Mouse (Mus musculus) left cerebral cortex, postnatal 10 days (tissue): Measurements from ENCODE around the gene Spag4. TPM values are rescaled to one million over a fixed set of nuclear protein-coding genes. Genes with fewer than 3 reads are reported as not detected.

ENCODE experiments used
- DNase-seq, 2 experiments: peaks; one replicate each; pipeline ENCODE4 v3.0.0; 2021 to 2022; ENCODE audit warnings: low spot score in 2 of 2, mixed read lengths in 1 of 2; ENCODE audit errors: extremely low spot score in 1 of 2
- intact Hi-C: fragments of 180-260 bp; cut with DNase I; formaldehyde crosslinking; loops from one replicate; pipeline ENCODE4 v1.15.1; 2025
- total RNA-seq, 2 experiments: library from RNA; stranded (reverse); gene quantifications; 2 replicates each; pipeline ENCODE4 v1.2.3; 2021

Gene Spag4
- total RNA-seq, result 1 to 10 TPM; 6.9 TPM

DNA sequence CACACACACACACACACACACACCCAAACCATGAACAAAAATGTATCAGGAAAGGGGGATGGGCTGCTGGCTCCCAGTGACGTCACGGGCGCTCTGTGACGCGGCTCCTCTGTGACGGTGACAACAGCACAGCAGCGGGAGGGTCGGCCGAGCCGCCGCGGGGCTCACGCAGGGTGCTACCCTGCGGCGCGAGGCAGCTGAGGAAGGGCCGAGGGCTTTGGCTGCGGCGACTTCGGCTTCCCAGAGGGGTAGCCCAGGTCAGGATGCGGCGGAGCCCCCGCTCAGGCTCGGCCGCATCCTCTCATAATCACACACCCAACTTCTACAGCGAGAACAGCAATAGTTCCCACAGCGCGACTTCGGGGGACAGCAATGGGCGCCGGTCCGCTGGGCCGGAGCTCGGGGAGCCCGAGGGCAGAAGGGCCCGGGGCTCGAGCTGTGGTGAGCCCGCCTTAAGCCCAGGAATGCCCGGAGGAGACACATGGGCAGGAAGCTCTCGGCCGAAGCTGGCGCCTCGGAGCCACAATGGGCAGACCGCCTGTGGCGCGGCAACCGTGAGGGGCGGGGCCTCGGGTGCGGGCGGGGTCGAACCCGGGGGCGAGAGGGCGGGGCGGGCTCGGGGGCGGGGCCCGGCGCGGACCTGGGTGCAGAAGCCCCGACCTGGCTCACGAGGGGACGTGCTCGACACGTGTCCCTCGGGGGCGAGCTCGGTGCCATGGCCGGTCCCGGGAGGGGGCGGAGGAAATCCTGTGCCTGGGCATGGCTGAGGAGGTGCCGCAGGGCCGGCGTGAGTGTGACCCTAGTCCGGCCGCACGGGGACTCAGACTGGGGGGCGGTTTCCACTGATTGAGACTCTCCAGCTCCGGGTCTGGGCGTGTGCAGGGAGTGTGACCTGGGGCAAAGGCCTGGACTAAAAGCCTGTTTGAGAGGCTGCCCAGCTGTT is at the start of gene Spag4:
Spag4 (plus strand) TSS at position 77 of the 943 bp plus-strand sequence.
- peak; percentile 43 to 80 for DNase-seq
- intact Hi-C loops, result no loop called here

DNA sequence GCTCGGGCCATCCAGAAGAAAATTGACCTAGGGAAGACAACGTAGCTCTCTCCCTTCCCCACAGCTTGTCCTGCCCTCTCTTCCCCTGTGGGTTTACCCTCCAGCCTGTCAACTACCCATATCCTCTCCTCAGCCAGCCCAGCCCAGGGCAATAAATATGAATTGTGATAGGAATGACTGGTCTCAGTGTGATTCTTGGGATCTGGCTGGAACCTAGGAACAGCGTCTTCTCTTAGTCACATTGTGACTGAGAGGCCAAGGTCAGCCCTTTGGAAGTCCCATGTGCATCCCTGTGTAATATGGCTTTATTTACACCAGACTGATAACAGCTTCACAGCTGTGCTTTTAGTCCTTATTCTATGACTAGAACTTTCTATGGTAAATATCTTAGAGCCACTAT is 46.9 kb upstream of the Spag4 start:
- DNase-seq, result no peak
- intact Hi-C loops, result no loop called here

DNA sequence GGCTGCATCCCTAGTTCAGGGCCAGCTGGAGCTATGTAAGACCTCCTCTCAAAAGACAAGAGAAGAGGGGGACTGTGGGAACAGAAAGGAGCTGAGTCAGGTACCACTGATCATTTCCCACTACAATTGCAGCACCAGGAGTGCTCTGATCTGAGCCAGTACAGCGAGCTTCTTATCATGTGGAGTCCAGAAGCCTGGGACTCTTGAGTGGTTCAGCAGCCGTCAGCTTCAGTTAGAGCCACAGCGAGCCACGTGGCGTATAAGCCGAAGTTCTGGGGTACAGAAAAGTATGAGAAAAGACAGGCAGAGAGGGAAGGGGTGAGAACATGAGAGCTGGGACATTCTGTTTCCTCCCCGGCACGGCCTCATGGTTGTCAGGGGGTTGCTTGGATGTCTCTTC is 43.8 kb upstream of the Spag4 start:
- intact Hi-C loops, result no loop called here
- DNase-seq, result no peak

DNA sequence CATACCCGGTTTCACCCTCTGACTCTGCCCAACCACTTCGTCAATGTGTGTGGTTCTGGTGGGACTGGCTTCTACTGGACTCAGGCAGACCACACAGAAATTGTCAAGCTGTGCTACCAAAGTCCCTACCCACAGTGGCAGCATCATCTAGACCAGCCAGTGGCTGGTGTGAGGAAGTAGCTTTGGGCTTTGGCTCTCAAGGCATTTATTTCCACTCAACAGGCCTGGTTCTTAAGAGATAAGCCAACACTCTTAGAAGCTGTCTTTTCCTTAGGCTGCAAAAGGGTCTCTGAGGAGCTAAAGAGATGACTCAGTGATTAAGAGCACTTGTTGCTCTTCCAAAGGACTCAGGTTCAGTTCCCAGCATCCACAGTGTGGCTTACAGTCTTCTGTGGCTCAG is 43.2 kb upstream of the Spag4 start:
- no peak for DNase-seq
- intact Hi-C loops, result no loop called here

DNA sequence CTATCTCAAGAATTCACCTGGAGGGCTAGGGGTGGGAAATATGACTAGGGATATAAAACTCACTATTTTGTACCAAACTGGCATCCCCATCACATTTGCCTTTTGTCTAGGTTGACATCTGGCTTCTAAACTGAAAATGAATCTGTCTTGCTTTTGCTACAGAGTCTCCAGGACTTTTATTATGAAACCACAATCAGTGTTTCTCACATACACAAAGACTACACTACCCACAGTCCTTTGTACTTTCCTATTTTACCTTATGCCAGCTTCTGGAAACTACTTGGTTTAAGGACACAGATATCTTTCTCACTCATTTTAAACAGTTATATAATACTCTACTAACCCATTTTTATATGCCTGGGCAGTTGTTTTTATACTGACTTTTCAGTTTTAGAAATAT is 39.5 kb upstream of the Spag4 start:
- intact Hi-C loops, result no loop called here
- no peak for DNase-seq

DNA sequence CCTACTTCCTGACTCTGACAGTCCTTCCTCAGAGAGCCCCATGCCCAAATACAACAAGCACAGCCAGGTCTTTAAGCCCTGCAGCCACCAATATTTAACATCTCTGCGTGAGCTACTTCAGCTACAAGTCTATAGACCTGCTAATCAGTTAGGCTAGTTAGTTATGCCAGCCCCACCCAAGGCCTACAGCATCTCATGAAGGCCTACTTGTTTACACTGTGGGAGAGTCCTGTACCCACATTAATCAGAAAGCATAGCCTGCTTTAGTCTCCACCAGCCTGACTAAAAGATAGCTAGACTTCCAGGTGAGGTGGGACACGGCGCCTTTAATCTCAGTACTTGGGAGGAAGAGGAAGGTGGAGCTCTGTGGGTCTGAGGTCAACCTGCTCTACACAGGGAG is 25.6 kb upstream of the Spag4 start:
- intact Hi-C loops, result no loop called here
- DNase-seq, result no peak

DNA sequence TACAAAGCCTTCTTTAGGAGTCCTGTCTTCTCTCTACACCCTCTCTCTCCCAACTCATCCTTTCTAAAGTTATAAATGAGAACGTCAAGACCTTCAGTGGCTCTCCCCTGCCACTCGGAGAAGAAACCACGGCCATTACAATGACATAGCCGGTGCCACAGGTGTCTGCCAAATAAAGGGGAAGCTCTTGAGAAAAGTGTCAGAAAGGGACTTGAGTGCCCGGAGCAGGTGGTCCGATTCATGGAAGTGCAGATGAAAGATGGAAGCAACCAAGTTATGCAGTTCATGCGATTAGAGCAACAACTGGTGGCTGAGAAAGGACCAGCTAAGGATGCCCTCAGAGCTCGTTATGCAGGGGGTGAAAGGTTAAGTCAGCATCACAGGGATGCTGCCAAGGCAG is 22.1 kb upstream of the Spag4 start:
- DNase-seq, result no peak
- intact Hi-C loops, result no loop called here

DNA sequence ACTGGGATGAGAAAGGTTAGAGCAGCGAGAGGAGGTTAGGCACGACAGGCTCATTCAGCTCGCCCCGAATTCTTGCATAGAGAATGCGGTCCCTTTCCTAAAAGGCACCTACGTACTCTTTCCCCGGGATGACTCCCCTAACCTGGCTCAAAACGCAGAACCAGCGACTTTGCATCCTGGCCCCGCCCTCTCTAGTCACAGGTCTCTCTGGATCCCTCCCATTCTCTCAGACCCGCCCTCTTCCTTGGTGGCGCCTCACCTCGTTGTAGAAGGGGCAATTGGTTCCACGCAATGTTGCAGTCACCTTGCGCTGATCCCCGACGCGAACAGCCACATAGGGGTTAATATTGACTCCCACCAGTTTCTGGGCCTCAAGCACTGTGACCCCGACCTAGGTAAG is 17.0 kb upstream of the Spag4 start:
- intact Hi-C loops, result no loop called here
- no peak for DNase-seq

DNA sequence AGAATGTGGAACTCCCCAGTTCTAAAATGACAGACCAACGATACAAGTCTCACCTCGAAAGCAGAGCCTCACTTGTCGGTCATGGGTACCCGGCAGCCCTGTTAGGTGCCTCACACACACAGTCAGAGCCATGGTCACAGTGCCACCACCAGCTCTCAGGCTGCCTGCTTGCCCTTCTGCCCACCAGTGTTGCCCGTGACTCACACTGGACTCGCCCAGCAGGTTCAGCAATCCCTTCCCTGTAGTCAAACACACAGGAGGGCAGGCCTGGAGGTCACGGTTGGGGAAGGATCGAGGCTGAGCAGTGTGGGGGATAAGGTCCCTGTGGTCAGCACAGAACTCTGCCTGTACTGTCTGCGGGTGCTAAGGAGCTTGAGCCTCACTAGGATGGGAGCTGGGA is 12.2 kb upstream of the Spag4 start, which contains the start of gene Fer1l4:
Fer1l4 (minus strand) TSS at position 132 of the 400 bp plus-strand sequence.
- intact Hi-C loops, result no loop called here

DNA sequence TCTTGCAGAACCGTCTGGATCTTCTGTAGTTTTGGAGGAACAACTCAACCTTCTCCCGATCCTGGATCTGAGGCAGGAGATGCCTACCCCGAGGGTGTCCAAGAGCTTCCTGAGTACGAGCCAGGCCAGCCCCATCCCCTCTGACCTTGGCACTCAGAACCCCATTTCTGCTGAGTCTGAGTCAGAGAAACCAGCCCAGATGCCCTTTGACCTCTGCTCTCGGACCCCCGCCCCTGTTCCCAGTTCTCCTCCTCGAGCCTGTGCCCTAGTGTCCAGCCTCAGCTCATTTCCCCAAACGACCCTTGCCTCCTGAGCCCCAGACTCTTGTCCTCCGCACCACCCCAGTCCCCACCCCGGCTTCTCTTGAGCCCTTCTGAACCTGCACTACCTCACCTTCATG is 1.2 kb downstream of the Spag4 start:
- no peak for DNase-seq
- intact Hi-C loops, result no loop called here

More for the DNA sequence above, 12.2 kb upstream of the Spag4 start, which contains the start of gene Fer1l4:
- no peak for DNase-seq

DNA sequence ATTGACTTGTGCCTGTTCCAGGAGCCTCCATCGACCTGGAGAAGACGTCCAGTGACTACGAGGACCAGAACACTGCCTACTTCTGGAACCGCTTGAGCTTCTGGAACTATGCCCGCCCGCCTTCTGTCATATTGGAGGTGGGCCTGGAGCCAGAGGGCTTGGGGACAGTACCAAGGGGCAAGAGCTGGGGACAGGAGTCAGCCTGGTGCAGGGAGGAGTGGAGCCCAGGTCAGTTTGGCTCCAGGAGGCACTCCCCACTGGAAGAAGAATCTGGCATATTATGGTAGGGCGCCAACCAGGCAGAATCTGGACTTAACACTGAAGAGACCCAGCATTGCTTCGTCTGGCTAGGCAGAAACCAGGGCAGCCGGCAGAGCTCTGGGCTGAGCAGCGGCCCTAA is 2.9 kb downstream of the Spag4 start:
- intact Hi-C loops, result no loop called here
- DNase-seq, result peak in 1 of 2 experiments; percentile 47

DNA sequence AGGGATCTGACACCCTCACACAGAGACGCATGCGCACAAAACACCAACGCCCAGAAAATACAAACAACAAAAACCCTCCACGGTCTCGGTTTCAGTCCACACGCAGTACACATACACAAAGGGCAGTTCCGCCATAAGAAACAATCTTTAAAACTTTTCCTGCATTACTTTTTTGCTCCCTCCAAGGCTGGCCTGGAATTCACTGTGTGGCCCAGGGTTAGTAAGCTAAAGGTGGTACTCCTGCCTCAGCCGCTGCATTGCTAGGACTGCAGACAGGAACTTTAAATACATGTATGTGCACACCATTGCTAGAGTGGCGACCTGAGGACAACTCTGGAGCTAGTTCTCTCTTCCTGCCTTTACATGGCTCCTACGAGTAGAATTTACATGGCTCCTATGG is 6.3 kb downstream of the Spag4 start:
- intact Hi-C loops, result no loop called here
- no peak for DNase-seq

DNA sequence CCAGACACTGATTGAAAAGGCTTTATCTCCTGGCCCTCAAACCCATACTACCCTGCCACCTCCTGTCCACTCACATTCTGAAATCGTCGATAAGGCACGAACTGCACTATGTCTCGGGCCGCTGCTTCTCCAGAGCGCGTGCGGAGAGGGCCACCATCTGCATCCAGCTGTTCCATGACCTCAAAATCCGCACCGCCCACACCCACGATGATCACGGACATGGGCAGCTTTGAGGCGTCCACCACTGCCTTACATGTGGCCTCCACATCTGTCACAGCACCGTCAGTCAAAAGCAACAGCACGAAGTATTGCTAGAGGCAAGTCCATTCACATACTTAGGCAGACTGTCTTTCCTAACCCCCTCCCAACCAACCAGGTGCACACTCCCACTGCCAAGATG is 8.8 kb downstream of the Spag4 start:
- peak in 1 of 2 experiments; percentile 22 for DNase-seq
- intact Hi-C loops, result no loop called here

DNA sequence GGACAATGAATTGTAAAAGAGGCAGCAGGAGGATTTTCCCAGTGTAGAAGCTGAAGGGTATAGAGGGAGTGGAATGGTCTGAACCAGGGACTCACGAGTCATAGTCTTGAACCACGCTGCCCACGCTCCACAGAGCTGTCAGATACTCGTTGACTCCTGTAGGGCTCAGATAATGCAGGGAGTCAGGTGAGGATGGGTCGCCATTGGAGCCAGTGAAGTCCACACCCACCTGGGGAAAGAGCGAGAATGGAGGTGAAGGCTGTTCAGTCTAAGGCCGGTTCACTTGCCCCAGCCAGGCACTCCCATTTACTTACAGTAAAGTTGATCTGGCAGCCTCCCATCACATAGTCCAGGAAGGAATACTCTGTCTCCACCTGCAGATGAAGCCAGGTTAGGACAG is 12.5 kb downstream of the Spag4 start:
- peak in 1 of 2 experiments; percentile 13 for DNase-seq
- intact Hi-C loops, result no loop called here

DNA sequence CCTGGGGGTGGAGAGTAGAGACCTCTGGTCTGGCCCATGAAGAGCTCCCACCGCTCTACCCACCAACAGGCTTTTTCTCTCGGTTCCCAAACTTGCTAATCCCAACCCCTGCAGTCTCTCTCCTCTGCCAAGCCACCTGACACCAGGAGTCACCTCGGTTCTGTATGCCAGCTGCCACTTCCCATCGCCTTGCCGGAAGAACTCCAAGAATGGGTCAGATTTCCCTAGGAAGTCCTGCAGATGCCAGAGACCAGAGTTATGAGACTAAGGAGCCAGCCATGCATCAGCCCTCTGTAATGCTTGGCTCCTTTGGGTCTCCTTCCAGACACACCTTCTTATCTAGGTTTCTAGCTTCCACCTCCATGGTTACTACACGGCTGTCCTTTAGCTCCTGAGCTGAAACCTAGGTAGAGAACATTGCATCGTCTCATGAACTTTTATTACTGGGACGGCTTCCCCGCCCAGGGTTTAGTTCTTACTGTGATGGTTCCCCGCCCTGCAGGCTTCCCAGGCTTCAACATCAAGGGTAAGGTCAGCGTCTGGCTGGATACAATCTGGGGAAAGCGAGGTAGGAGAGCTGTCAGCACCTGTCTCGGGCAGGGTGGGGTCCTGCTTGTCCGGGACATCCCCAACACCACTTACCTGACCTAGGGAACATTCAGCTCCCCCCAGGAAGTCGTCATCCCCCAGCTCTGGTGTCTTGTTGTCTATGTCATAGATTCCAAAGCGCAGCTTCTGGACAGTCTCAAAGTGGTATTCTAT is 13.6 kb downstream of the Spag4 start:
- intact Hi-C loops, result no loop called here
- no peak for DNase-seq

DNA sequence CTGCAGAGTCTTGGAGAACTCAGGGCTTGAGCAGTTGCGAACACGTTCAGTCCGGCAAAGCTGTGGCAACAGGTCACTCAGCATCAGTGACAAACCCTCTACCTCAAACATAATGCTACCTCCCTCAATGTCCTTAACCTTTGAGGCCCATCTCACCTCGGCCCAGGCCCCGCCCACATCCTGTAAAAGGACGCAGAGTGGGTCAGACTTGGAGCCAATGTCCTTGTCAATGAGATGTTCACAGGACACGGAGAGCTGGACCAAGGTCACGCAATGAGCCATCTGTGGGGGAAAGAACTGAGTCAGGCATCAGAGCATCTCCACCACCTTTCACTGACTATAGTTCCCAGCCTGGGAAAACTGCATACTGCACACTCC is 14.2 kb downstream of the Spag4 start:
- intact Hi-C loops, result no loop called here
- peak in 1 of 2 experiments; percentile 15 for DNase-seq

DNA sequence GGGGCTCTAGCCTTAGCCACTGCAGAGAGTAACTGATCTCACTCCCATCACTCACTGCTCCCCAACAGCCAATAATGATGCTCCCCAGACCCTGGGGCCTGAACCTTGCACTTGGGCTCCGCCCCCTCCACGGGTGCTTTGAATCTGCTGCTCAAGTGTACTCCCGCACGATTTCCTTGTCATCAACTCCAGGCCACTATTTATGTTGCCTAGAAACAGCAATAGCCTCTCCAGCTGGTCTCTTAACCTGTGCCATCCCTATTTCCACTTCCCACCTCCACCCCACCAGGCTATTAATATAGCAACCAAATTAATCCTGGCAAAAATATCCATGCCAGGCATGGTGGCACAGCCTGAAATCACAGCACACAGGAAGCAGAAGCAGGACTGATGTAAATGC is 14.7 kb downstream of the Spag4 start:
- intact Hi-C loops, result no loop called here
- DNase-seq, result peak in 1 of 2 experiments; percentile 18

DNA sequence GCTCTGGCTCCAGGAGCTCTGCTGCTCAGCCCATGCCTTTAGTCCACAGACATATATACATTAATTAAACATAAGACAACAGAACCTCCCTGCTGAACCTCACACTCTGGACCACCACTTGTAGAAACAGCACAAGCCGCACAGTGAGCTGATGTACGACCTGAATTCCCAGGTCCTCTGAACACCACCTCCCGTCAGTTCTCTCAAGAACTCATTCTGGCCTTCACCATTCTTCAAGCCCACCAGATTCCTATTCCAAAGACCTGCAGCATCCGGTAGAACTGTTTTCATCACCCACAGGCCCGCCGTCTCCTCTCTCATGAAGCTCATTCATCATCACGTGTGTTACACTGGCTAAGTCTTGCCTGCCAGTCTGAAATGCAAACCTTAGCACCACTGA is 15.4 kb downstream of the Spag4 start:
- intact Hi-C loops, result no loop called here
- no peak for DNase-seq

DNA sequence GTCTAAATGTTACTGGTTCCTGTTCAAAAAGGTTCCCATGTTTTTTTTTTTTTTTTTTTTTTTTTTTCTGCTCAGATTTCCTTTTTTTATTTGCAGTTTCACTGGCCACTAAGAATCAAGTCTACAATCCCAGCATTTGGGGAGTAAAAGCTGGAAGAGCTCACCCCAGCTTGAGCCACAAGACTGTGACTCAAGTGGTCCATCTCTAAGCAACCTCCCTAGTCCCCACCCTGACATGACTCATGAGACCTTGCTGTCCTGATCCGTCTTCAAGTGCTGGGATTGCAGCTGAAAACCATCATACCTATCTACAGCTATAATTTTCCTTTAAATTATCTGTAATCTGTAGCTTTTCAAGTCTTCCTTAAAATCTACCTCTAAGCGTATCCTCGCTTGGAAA is 19.6 kb downstream of the Spag4 start:
- no peak for DNase-seq
- intact Hi-C loops, result no loop called here
